9 mouse cellular contexts compared by ENCODE assay signal in genomic region chr14:21981462-21981861, GRCm38 (mm10). TPM values are rescaled to one million over a fixed set of nuclear protein-coding genes. Genes with fewer than 3 reads are reported as not detected.
DNase-seq lines count a peak whose midpoint lies in the region; ATAC-seq and TF ChIP-seq lines count a peak whose summit lies in the region.
"Had no signal": no experiment of that assay in that cellular context is flagged by ENCODE, and none has a peak within 500 bp of the region (broad histone marks: within the 10 kb centered on the region; RNA-seq: fewer than 3 reads in every experiment).

No protein-coding gene starts in this region.

- TF ChIP-seq POLR2A in brain, embryonic 14.5 days (IDR thresholded peaks at IDR 0.05; ENCODE audit: borderline replicate concordance, extremely low read depth, insufficient read depth, insufficient read length, poor library complexity, severe bottlenecking) = no peak

- ATAC-seq in forebrain, embryonic 16.5 days = peak; percentile 53

- H3K27me3 ChIP-seq in E14TG2a.4 (ENCODE audit: insufficient read depth, low read length) = peaks cover 83% of the 10 kb centered on the region
- H3K27me3 ChIP-seq in forebrain, embryonic 16.5 days (replicated peaks; ENCODE audit: control insufficient read depth, insufficient read depth, low read length) = peaks cover 42% of the 10 kb centered on the region

- DNase-seq in brain, embryonic 14.5 days (ENCODE audit: low read depth) = peak; percentile 85
- DNase-seq in heart, postnatal 4 days = peak; percentile 88
- peak; percentile 52 for DNase-seq in layer of hippocampus, adult 9-11 months
- peak; percentile 95 for DNase-seq in lung, postnatal 10 days
- peak; percentile 88 for DNase-seq in ovary, postnatal 36 days (ENCODE audit: low spot score)
- peak; percentile 63 to 80 for DNase-seq in urinary bladder, postnatal 36 days (ENCODE audit: low spot score in 2 of 2)

- no peak overlapping the region for H3K27ac ChIP-seq in forebrain, embryonic 16.5 days (ENCODE audit: low read length)

- H3K9ac ChIP-seq in forebrain, embryonic 16.5 days (replicated peaks; ENCODE audit: low read depth, low read length) = peak overlapping the region; percentile 15; the same call in 1 of the 2 replicates

- peaks cover 3% of the 10 kb centered on the region for H3K9me3 ChIP-seq in E14TG2a.4 (ENCODE audit: low read length)
- H3K9me3 ChIP-seq in forebrain, embryonic 16.5 days (ENCODE audit: control insufficient read depth, low read length) = no peaks in the 10 kb centered on the region; the same call in 1 of the 2 replicates

- WGBS in forebrain, embryonic 16.5 days = under 1% methylated on average over 22 of the region's 22 CpGs

- peak overlapping the region; percentile 20; the same call in 1 of the 2 replicates for H3K4me2 ChIP-seq in forebrain, embryonic 16.5 days (ENCODE audit: low read length)

- TF ChIP-seq CTCF in E14TG2a.4 (conservative IDR thresholded peaks at IDR 0.05; ENCODE audit: low read length) = peak; percentile 82
- peak; percentile 92 for TF ChIP-seq CTCF in brain, embryonic 14.5 days (IDR thresholded peaks at IDR 0.05; ENCODE audit: borderline replicate concordance, extremely low read depth, insufficient read depth, insufficient read length)

- no peaks in the 10 kb centered on the region for H3K36me3 ChIP-seq in E14TG2a.4 (ENCODE audit: insufficient read depth, low read length)
- no peaks in the 10 kb centered on the region for H3K36me3 ChIP-seq in forebrain, embryonic 16.5 days (ENCODE audit: control insufficient read depth, insufficient read depth)

- H3K4me3 ChIP-seq in E14TG2a.4 (replicated peaks; ENCODE audit: low read length) = no peak overlapping the region
- H3K4me3 ChIP-seq in forebrain, embryonic 16.5 days (replicated peaks; ENCODE audit: low read length) = peak overlapping the region; percentile 7; the same call in 1 of the 2 replicates
- H3K4me3 ChIP-seq: myocyte had no signal

- peaks cover 28% of the 10 kb centered on the region for H3K4me1 ChIP-seq in E14TG2a.4 (replicated peaks; ENCODE audit: low read depth, low read length)
- peaks cover 34% of the 10 kb centered on the region for H3K4me1 ChIP-seq in forebrain, embryonic 16.5 days (replicated peaks; ENCODE audit: control insufficient read depth, insufficient read depth, low read length)

RNA-seq across cellular contexts. Expression of gene Zfp503, which starts 7.9 kb away (rescaled TPM):
- polyA plus RNA-seq in brain, embryonic 14.5 days (2012; rRNA removed) = 19.1 and 26.3 TPM in 2 replicates
- polyA plus RNA-seq in forebrain, embryonic 16.5 days (2015; fragmentation: Nextera tagmentation; extraction: Ambion mirVana) = 5.4 and 5.5 TPM in 2 replicates
- 1 to 10 TPM; 2.5 to 3.3 TPM for total RNA-seq in heart, postnatal 4 days (2021)

RNA-seq across cellular contexts. Expression of gene Lrmda, which starts 38.0 kb away (rescaled TPM):
- not detected in 2 replicates for polyA plus RNA-seq in brain, embryonic 14.5 days (2012; rRNA removed)
- 0.30 TPM in 1 of 2 replicates, not detected in the other for polyA plus RNA-seq in forebrain, embryonic 16.5 days (2015; fragmentation: Nextera tagmentation; extraction: Ambion mirVana)
- 1 to 10 TPM in 1 of 2 experiments, under 1 TPM in 1; 0.68 to 1.5 TPM for total RNA-seq in heart, postnatal 4 days (2021)
